Comparison of ENCODE assay signal across 19 mouse cellular contexts in genomic region chr3:59015698-59016412, GRCm38 (mm10). TPM values are rescaled to one million over a fixed set of nuclear protein-coding genes. Genes with fewer than 3 reads are reported as not detected.
DNase-seq lines count a peak whose midpoint lies in the region; ATAC-seq lines count a peak whose summit lies in the region.
"Had no signal": no experiment of that assay in that cellular context is flagged by ENCODE, and none has a peak within 500 bp of the region (broad histone marks: within the 10 kb centered on the region; RNA-seq: fewer than 3 reads in every experiment).

No protein-coding gene starts in this region.

- no peak overlapping the region for H3K4me2 ChIP-seq in hindbrain, embryonic 13.5 days
- H3K4me2 ChIP-seq in hindbrain, embryonic 11.5 days (replicated peaks; ENCODE audit: low read depth, low read length) = no peak overlapping the region
- H3K4me2 ChIP-seq in neural tube, embryonic 14.5 days (ENCODE audit: low read depth, low read length) = no peak overlapping the region
- no peak overlapping the region for H3K4me2 ChIP-seq in neural tube, embryonic 15.5 days
- H3K4me2 ChIP-seq: heart, embryonic 11.5 days; intestine, embryonic 15.5 days; liver, embryonic 11.5 days; lung, embryonic 14.5 days; midbrain, embryonic 12.5 days had no signal

- H3K9ac ChIP-seq in hindbrain, embryonic 13.5 days = no peak overlapping the region
- no peak overlapping the region for H3K9ac ChIP-seq in hindbrain, embryonic 11.5 days (ENCODE audit: low read depth, low read length)
- H3K9ac ChIP-seq in neural tube, embryonic 14.5 days (replicated peaks; ENCODE audit: low read depth, low read length) = no peak overlapping the region
- H3K9ac ChIP-seq in neural tube, embryonic 15.5 days (replicated peaks) = no peak overlapping the region
- H3K9ac ChIP-seq: intestine, embryonic 15.5 days; lung, embryonic 14.5 days; midbrain, embryonic 12.5 days had no signal

- WGBS in hindbrain, embryonic 13.5 days = 68% methylated on average over 4 of the region's 4 CpGs
- 63% methylated on average over 4 of the region's 4 CpGs for WGBS in hindbrain, embryonic 11.5 days
- WGBS in neural tube, embryonic 14.5 days = 77% methylated on average over 4 of the region's 4 CpGs
- 70% methylated on average over 4 of the region's 4 CpGs for WGBS in neural tube, embryonic 15.5 days

- H3K4me1 ChIP-seq in hindbrain, embryonic 13.5 days (replicated peaks) = no peaks in the 10 kb centered on the region
- no peaks in the 10 kb centered on the region for H3K4me1 ChIP-seq in hindbrain, embryonic 11.5 days (replicated peaks; ENCODE audit: control insufficient read depth, insufficient read depth, low read length)
- H3K4me1 ChIP-seq in neural tube, embryonic 14.5 days (ENCODE audit: control insufficient read depth, insufficient read depth, low read length) = no peaks in the 10 kb centered on the region
- H3K4me1 ChIP-seq in neural tube, embryonic 15.5 days = 0 out of 2 replicates have a peak, but pooled peaks cover 6% of the 10 kb centered on the region
- H3K4me1 ChIP-seq: intestine, embryonic 15.5 days; limb, embryonic 10.5 days; midbrain, embryonic 12.5 days had no signal

- no peak for DNase-seq in cerebellum, adult 8-10 months
- DNase-seq in hindbrain, embryonic 11.5 days (ENCODE audit: low spot score) = no peak
- no peak for DNase-seq in frontal cortex, postnatal 10 days (ENCODE audit: low spot score in 2 of 2)
- no peak for DNase-seq in spleen, postnatal 4 days (ENCODE audit: low spot score in 2 of 2)
- DNase-seq: gastrocnemius, postnatal 36 days; heart, postnatal 36 days; lung, embryonic 14.5 days; lung, postnatal 4 days had no signal

- peak; percentile 59 for ATAC-seq in cerebellum, adult (ENCODE audit: insufficient number of reproducible peaks, low FRiP score, low TSS enrichment)
- ATAC-seq in hindbrain, embryonic 13.5 days (ENCODE audit: low FRiP score) = 0 out of 2 replicates have a peak, but pooled peaks have one; percentile 10
- no peak for ATAC-seq in hindbrain, embryonic 11.5 days (ENCODE audit: low FRiP score)
- peak; percentile 26 for ATAC-seq in neural tube, embryonic 14.5 days (ENCODE audit: low read depth)
- no peak for ATAC-seq in neural tube, embryonic 15.5 days (ENCODE audit: low FRiP score)
- ATAC-seq: CD4-positive, CD25-positive, alpha-beta regulatory T cell, adult 4 months; intestine, embryonic 15.5 days had no signal

- H3K9me3 ChIP-seq in hindbrain, embryonic 13.5 days = no peaks in the 10 kb centered on the region
- H3K9me3 ChIP-seq in hindbrain, embryonic 11.5 days (ENCODE audit: control insufficient read depth, low read length) = no peaks in the 10 kb centered on the region
- no peaks in the 10 kb centered on the region for H3K9me3 ChIP-seq in neural tube, embryonic 14.5 days (ENCODE audit: control insufficient read depth, low read length)
- H3K9me3 ChIP-seq in neural tube, embryonic 15.5 days (replicated peaks) = no peaks in the 10 kb centered on the region
- H3K9me3 ChIP-seq: G1E; intestine, embryonic 15.5 days; limb, embryonic 10.5 days; midbrain, embryonic 12.5 days had no signal

- no peaks in the 10 kb centered on the region for H3K36me3 ChIP-seq in hindbrain, embryonic 13.5 days
- H3K36me3 ChIP-seq in hindbrain, embryonic 11.5 days (ENCODE audit: control insufficient read depth, insufficient read depth, low read length) = no peaks in the 10 kb centered on the region
- H3K36me3 ChIP-seq in neural tube, embryonic 14.5 days (ENCODE audit: control insufficient read depth, insufficient read depth, low read length) = no peaks in the 10 kb centered on the region
- H3K36me3 ChIP-seq in neural tube, embryonic 15.5 days = no peaks in the 10 kb centered on the region
- H3K36me3 ChIP-seq: G1E; intestine, embryonic 15.5 days; limb, embryonic 10.5 days; midbrain, embryonic 12.5 days had no signal

- no peaks in the 10 kb centered on the region for H3K27me3 ChIP-seq in hindbrain, embryonic 13.5 days
- no peaks in the 10 kb centered on the region for H3K27me3 ChIP-seq in hindbrain, embryonic 11.5 days (ENCODE audit: control insufficient read depth, insufficient read depth, low read length)
- H3K27me3 ChIP-seq in neural tube, embryonic 14.5 days (ENCODE audit: control insufficient read depth, insufficient read depth, low read length) = no peaks in the 10 kb centered on the region
- no peaks in the 10 kb centered on the region for H3K27me3 ChIP-seq in neural tube, embryonic 15.5 days (replicated peaks)
- H3K27me3 ChIP-seq: intestine, embryonic 15.5 days; midbrain, embryonic 12.5 days had no signal

- H3K4me3 ChIP-seq in hindbrain, embryonic 13.5 days = no peak overlapping the region
- no peak overlapping the region for H3K4me3 ChIP-seq in hindbrain, embryonic 11.5 days (ENCODE audit: low read depth, low read length)
- no peak overlapping the region for H3K4me3 ChIP-seq in neural tube, embryonic 14.5 days (ENCODE audit: low read depth, low read length)
- no peak overlapping the region for H3K4me3 ChIP-seq in neural tube, embryonic 15.5 days (replicated peaks)
- H3K4me3 ChIP-seq: intestine, embryonic 15.5 days; limb, embryonic 10.5 days; midbrain, embryonic 12.5 days had no signal

- no peak overlapping the region for H3K27ac ChIP-seq in hindbrain, embryonic 13.5 days
- H3K27ac ChIP-seq in hindbrain, embryonic 11.5 days (ENCODE audit: low read depth, low read length) = no peak overlapping the region
- no peak overlapping the region for H3K27ac ChIP-seq in neural tube, embryonic 14.5 days (ENCODE audit: low read depth, low read length)
- no peak overlapping the region for H3K27ac ChIP-seq in neural tube, embryonic 15.5 days (replicated peaks)
- H3K27ac ChIP-seq: intestine, embryonic 15.5 days; limb, embryonic 10.5 days; midbrain, embryonic 12.5 days had no signal

RNA-seq across cellular contexts. Expression of gene Med12l, which starts 10.2 kb away (rescaled TPM):
- polyA plus RNA-seq in hindbrain, embryonic 13.5 days (2015; fragmentation: Nextera tagmentation; extraction: Ambion mirVana) = 3.9 and 4.2 TPM in 2 replicates
- 3.8 and 4.7 TPM in 2 replicates for polyA plus RNA-seq in hindbrain, embryonic 11.5 days (2014; fragmentation: Nextera tagmentation; extraction: Ambion mirVana)
- polyA plus RNA-seq in neural tube, embryonic 14.5 days (2014; fragmentation: Nextera tagmentation; extraction: Ambion mirVana) = 9.3 and 9.9 TPM in 2 replicates
- 4.6 and 4.8 TPM in 2 replicates for polyA plus RNA-seq in neural tube, embryonic 15.5 days (2015; fragmentation: Nextera tagmentation; extraction: Ambion mirVana)
- polyA plus RNA-seq: G1E had no signal

Comparison
In these comparisons a context has a peak if more than half of its experiments do, and no peak if none do; other contexts are left out.
1. ATAC-seq: peak in cerebellum, adult (single experiment), hindbrain, embryonic 13.5 days (single experiment) and neural tube, embryonic 14.5 days (single experiment); none in hindbrain, embryonic 11.5 days (single experiment) and neural tube, embryonic 15.5 days (single experiment).